Mouse (Mus musculus) liver, embryonic 14.5 days (tissue): ENCODE measurements around the gene Borcs6.

Experiments
- CTCF ChIP-seq: IDR thresholded peaks from 2 replicates; pipeline ENCODE4 v1.5.1; 2016; ENCODE audit warnings: antibody characterized with exemption, low read depth, control low read depth
- EP300 ChIP-seq: IDR thresholded peaks from 2 replicates; pipeline ENCODE4 v1.6.1; 2016; ENCODE audit warnings: antibody characterized with exemption, low read depth

DNA sequence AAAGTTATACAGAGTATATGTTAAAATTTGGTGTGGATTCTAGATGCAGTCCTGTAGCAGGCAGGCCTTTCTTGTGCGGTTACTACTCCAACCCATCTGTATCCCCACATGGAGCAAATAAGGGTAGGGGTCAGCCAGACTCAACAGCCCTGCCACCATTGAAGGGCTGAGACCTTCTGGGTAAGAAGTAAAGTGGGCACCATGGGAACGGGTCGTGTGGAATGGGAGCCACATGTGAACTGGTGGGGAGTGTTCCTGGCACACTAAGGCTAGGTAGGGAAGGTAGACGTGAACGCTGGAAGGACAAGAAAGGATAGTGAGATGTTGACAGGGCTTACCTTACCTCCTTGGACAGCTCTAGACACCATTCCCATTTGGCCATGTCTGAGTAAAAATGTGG, 21.3 kb upstream of the Borcs6 start:
- no peak for TF ChIP-seq CTCF
- TF ChIP-seq EP300: no peak
